Mouse (Mus musculus) MEL (cell line): ENCODE measurements around the gene Pccb. TPM values are rescaled to one million over a fixed set of nuclear protein-coding genes. Genes with fewer than 3 reads are reported as not detected.

Source experiments
- DNase-seq: peaks from one replicate; pipeline ENCODE4 v3.0.0; 2011; ENCODE audit warnings: low read depth, low spot score
- H3K27ac ChIP-seq: 2 replicates; pipeline ENCODE4 v1.5.1; 2012; ENCODE audit warnings: low read depth, mild to moderate bottlenecking, control low read depth, low read length, moderate library complexity; ENCODE audit not compliant: control insufficient read depth
- H3K27me3 ChIP-seq, 2 experiments: fragments of 150-350 bp in 1 of 2; sonication (generic) in 1 of 2; 2 replicates each; pipeline ENCODE4 v1.6.1; 2012; ENCODE audit warnings: low read length in 2 of 2, mild to moderate bottlenecking in 2 of 2, improper control_type of control experiment in 1 of 2, moderate library complexity in 1 of 2; ENCODE audit not compliant: insufficient read depth in 2 of 2, control insufficient read depth in 1 of 2
- H3K36me3 ChIP-seq, 2 experiments: 2 replicates each; pipeline ENCODE4 v1.6.1; 2012 to 2014; ENCODE audit warnings: low read length in 2 of 2, improper control_type of control experiment in 1 of 2, inconsistent platforms in 1 of 2, mild to moderate bottlenecking in 1 of 2; ENCODE audit not compliant: insufficient read depth in 2 of 2, control insufficient read depth in 1 of 2
- H3K4me1 ChIP-seq, 2 experiments: fragments of 150-350 bp in 1 of 2; sonication (generic) in 1 of 2; 2 replicates each; pipeline ENCODE4 v1.6.1; 2012; ENCODE audit warnings: low read length in 2 of 2, improper control_type of control experiment in 1 of 2, mild to moderate bottlenecking in 1 of 2; ENCODE audit not compliant: insufficient read depth in 2 of 2, control insufficient read depth in 1 of 2
- H3K4me3 ChIP-seq, 2 experiments: fragments of 150-350 bp in 1 of 2; sonication (generic) in 1 of 2; 2 replicates each; pipeline ENCODE4 v1.5.1; 2012; ENCODE audit warnings: low read depth in 2 of 2, low read length in 2 of 2, mild to moderate bottlenecking in 2 of 2, moderate library complexity in 2 of 2, control low read depth in 1 of 2, improper control_type of control experiment in 1 of 2; ENCODE audit not compliant: control insufficient read depth in 1 of 2, insufficient read depth in 1 of 2
- H3K79me2 ChIP-seq: 2 replicates; pipeline ENCODE4 v1.6.1; 2012; ENCODE audit warnings: mild to moderate bottlenecking, low read length, moderate library complexity; ENCODE audit not compliant: control insufficient read depth, poor library complexity, insufficient read depth
- H3K9ac ChIP-seq: 2 replicates; pipeline ENCODE4 v1.6.1; 2012; ENCODE audit warnings: low read depth, mild to moderate bottlenecking, control low read depth, low read length, moderate library complexity; ENCODE audit not compliant: control insufficient read depth, poor library complexity, severe bottlenecking
- H3K9me3 ChIP-seq: fragments of 150-350 bp; sonication (generic); replicated peaks from 2 replicates; pipeline ENCODE4 v1.6.1; 2012; ENCODE audit warnings: mild to moderate bottlenecking, low read length, improper control_type of control experiment, moderate library complexity; ENCODE audit not compliant: insufficient read depth
- BHLHE40 ChIP-seq: IDR thresholded peaks from 2 replicates; pipeline ENCODE4 v1.6.1; 2012; ENCODE audit warnings: low read depth, mild to moderate bottlenecking, inconsistent platforms, low read length, improper control_type of control experiment, borderline replicate concordance
- CHD2 ChIP-seq: IDR thresholded peaks from 2 replicates; pipeline ENCODE4 v1.6.1; 2011; ENCODE audit warnings: low read length, improper control_type of control experiment
- E2F4 ChIP-seq: IDR thresholded peaks from 2 replicates; pipeline ENCODE4 v1.6.1; 2011; ENCODE audit warnings: low read depth, low read length, improper control_type of control experiment, borderline replicate concordance
- ELF1 ChIP-seq: IDR thresholded peaks from 2 replicates; pipeline ENCODE4 v1.6.1; 2014; ENCODE audit warnings: low read depth, mild to moderate bottlenecking, inconsistent platforms, low read length, improper control_type of control experiment, moderate library complexity
- EP300 ChIP-seq, 2 experiments: IDR thresholded peaks; 2 replicates each; pipeline ENCODE4 v1.6.1; 2011; ENCODE audit warnings: improper control_type of control experiment in 2 of 2, low read length in 2 of 2, low read depth in 1 of 2, mild to moderate bottlenecking in 1 of 2
- GABPA ChIP-seq: IDR thresholded peaks from 2 replicates; pipeline ENCODE4 v1.6.1; 2012; ENCODE audit warnings: low read depth, mild to moderate bottlenecking, inconsistent platforms, low read length, improper control_type of control experiment, moderate library complexity
- GATA1 ChIP-seq: IDR thresholded peaks from 2 replicates; pipeline ENCODE4 v1.6.1; 2011; ENCODE audit warnings: low read depth, low read length, improper control_type of control experiment
- MAFK ChIP-seq: IDR thresholded peaks from 2 replicates; pipeline ENCODE4 v1.6.1; 2011; ENCODE audit warnings: low read depth, mild to moderate bottlenecking, low read length, improper control_type of control experiment, borderline replicate concordance
- MAX ChIP-seq: IDR thresholded peaks from 2 replicates; pipeline ENCODE4 v1.6.1; 2011; ENCODE audit warnings: low read length, improper control_type of control experiment
- MAZ ChIP-seq: IDR thresholded peaks from 2 replicates; pipeline ENCODE4 v1.6.1; 2012; ENCODE audit warnings: low read depth, mild to moderate bottlenecking, inconsistent platforms, low read length, improper control_type of control experiment
- MEF2A ChIP-seq: IDR thresholded peaks from 2 replicates; pipeline ENCODE4 v1.6.1; 2014; ENCODE audit warnings: low read depth, mild to moderate bottlenecking, inconsistent platforms, low read length, improper control_type of control experiment; ENCODE audit not compliant: poor library complexity, insufficient replicate concordance, severe bottlenecking; ENCODE audit errors: extremely low read depth
- NELFE ChIP-seq: IDR thresholded peaks from 2 replicates; pipeline ENCODE4 v1.6.1; 2011; ENCODE audit warnings: low read depth, low read length, improper control_type of control experiment
- POLR2A ChIP-seq, 2 experiments: IDR thresholded peaks; 2 replicates each; pipeline ENCODE4 v1.6.1; 2011 to 2012; ENCODE audit warnings: low read length in 2 of 2, mild to moderate bottlenecking in 2 of 2, control low read depth in 1 of 2, improper control_type of control experiment in 1 of 2, low read depth in 1 of 2, moderate library complexity in 1 of 2; ENCODE audit not compliant: control insufficient read depth in 1 of 2, insufficient read depth in 1 of 2, poor library complexity in 1 of 2
- POLR2AphosphoS5 ChIP-seq: IDR thresholded peaks from 2 replicates; pipeline ENCODE4 v1.6.1; 2012; ENCODE audit warnings: low read depth, borderline replicate concordance, mild to moderate bottlenecking, inconsistent platforms, low read length, moderate library complexity, mixed read lengths
- RCOR1 ChIP-seq: IDR thresholded peaks from 2 replicates; pipeline ENCODE4 v1.6.1; 2012; ENCODE audit warnings: low read depth, mild to moderate bottlenecking, inconsistent platforms, low read length, improper control_type of control experiment
- SIN3A ChIP-seq: IDR thresholded peaks from 2 replicates; pipeline ENCODE4 v1.6.1; 2012; ENCODE audit warnings: low read length, improper control_type of control experiment, inconsistent platforms
- TBP ChIP-seq: IDR thresholded peaks from 2 replicates; pipeline ENCODE4 v1.8.0; 2011; ENCODE audit warnings: low read depth, low read length, improper control_type of control experiment
- ZKSCAN1 ChIP-seq: IDR thresholded peaks from 2 replicates; pipeline ENCODE4 v1.6.1; 2012; ENCODE audit warnings: low read depth, mild to moderate bottlenecking, inconsistent platforms, low read length, improper control_type of control experiment, moderate library complexity
- ZNF384 ChIP-seq: IDR thresholded peaks from 2 replicates; pipeline ENCODE4 v1.6.1; 2012; ENCODE audit warnings: low read depth, mild to moderate bottlenecking, inconsistent platforms, low read length, improper control_type of control experiment
- polyA plus RNA-seq, 2 experiments: library from polyadenylated mRNA; stranded (reverse) in 1 of 2; unstranded in 1 of 2; fragments of >175 nt in 1 of 2; fragments of >200 nt in 1 of 2; gene quantifications; 2 replicates each; pipeline versions ENCODE4 v1.2.1 to v1.2.4; 2012; ENCODE audit warnings: low replicate concordance in 2 of 2, low read depth in 1 of 2; ENCODE audit not compliant: insufficient read length in 2 of 2, insufficient read depth in 1 of 2, missing spikeins in 1 of 2
- total RNA-seq: library from RNA; depleted of rRNA; stranded (reverse); fragments of 300-350 nt; gene quantifications from 2 replicates; pipeline ENCODE4 v1.2.3, GENCODE M21; 2012

Gene Pccb
- total and polyA plus RNA-seq, 3 experiments = 13.2 to 21.1 TPM; not detected in 1

GRCm38 (mm10) chr9:101045710-101046338 lies 11.1 kb upstream of the Pccb start:
- Histone ChIP-seq H3K9ac (no peak overlapping the region), H3K9me3 (no peaks in the 10 kb centered on the region), H3K79me2 (no peaks in the 10 kb centered on the region), H3K27ac (no peak overlapping the region), H3K4me3 (no peak overlapping the region), H3K4me1 (no peaks in the 10 kb centered on the region), H3K27me3 (no peaks in the 10 kb centered on the region; a peak in 2 of 4 replicates), H3K36me3 (no peaks in the 10 kb centered on the region)
- TF ChIP-seq ZKSCAN1 (no peak), ELF1 (no peak)
- DNase-seq = no peak

GRCm38 (mm10) chr9:101042249-101042648 lies 7.6 kb upstream of the Pccb start:
- TF ChIP-seq TBP (no peak), MAZ (no peak), E2F4 (no peak), MEF2A (no peak), GABPA (no peak), GATA1 (no peak), CHD2 (no peak), MAX (no peak), EP300 (IDR thresholded peaks at IDR 0.05; ENCODE audit: low read depth in 1 of 2, low read length in 2 of 2) (no peak), POLR2AphosphoS5 (no peak), NELFE (no peak), ELF1 (no peak), ZNF384 (no peak), SIN3A (no peak), POLR2A (IDR thresholded peaks at IDR 0.05; ENCODE audit: control insufficient read depth in 1 of 2, insufficient read depth in 1 of 2, low read depth in 1 of 2, low read length in 2 of 2, poor library complexity in 1 of 2) (no peak), MAFK (no peak), RCOR1 (no peak), BHLHE40 (no peak)
- no peaks in the 10 kb centered on the region for H3K36me3 ChIP-seq
- H3K27ac ChIP-seq = no peak overlapping the region
- H3K27me3 ChIP-seq = no peaks in the 10 kb centered on the region; a peak in 1 of 4 replicates
- no peak overlapping the region for H3K4me3 ChIP-seq
- no peak for DNase-seq
- H3K4me1 ChIP-seq = no peaks in the 10 kb centered on the region
- H3K79me2 ChIP-seq = no peaks in the 10 kb centered on the region
- no peak overlapping the region for H3K9ac ChIP-seq
- H3K9me3 ChIP-seq = no peaks in the 10 kb centered on the region
